Mouse (Mus musculus): ENCODE results near the gene Tspear. TPM values are rescaled to one million over a fixed set of nuclear protein-coding genes. Genes with fewer than 3 reads are reported as not detected.

The Tspear gene
- polyA plus RNA-seq, 1 experiment, result 0.55 TPM

DNA sequence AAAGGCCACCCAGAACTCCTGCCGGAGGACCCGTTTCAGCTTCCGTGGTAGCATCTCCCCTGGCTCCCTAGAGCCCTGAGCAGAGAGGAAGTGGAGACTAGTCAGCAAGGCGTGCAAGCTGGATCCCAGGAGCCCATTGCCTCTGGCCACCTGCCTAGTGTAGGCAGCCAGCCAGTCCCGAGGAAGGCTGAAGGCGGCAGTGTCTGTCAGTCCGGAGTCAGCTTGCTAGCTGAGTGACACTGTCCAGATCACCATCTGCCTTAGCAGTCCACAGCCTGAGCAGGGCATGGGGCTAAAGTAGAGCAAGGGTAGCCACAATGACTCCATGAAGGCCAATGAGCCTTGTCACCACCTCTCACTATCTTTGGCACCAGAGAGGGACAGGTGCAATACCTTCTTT lies 226.2 kb downstream of the Tspear start:
- no peak overlapping the region for H3K27ac ChIP-seq (ENCODE audit: insufficient read depth, low read length)
- WGBS, result 56% methylated on average over 7 of the region's 7 CpGs
- no peak for DNase-seq (ENCODE audit: low read depth in 1 of 2, low spot score in 2 of 2)
- no peak overlapping the region for H3K4me3 ChIP-seq (ENCODE audit: extremely low read depth, insufficient read depth, insufficient read length)
- no peaks in the 10 kb centered on the region for H3K36me3 ChIP-seq (ENCODE audit: control insufficient read depth, insufficient read depth, low read length)
- TF ChIP-seq POLR2A (IDR thresholded peaks at IDR 0.05; ENCODE audit: low read depth, low read length) (no peak), CTCF (IDR thresholded peaks at IDR 0.05; ENCODE audit: extremely low read depth, insufficient read depth, insufficient read length, insufficient replicate concordance) (no peak)
- H3K27me3 ChIP-seq (ENCODE audit: control insufficient read depth, insufficient read depth, low read length), result no peaks in the 10 kb centered on the region
- H3K4me1 ChIP-seq (ENCODE audit: control insufficient read depth, insufficient read depth, insufficient read length), result no peaks in the 10 kb centered on the region

DNA sequence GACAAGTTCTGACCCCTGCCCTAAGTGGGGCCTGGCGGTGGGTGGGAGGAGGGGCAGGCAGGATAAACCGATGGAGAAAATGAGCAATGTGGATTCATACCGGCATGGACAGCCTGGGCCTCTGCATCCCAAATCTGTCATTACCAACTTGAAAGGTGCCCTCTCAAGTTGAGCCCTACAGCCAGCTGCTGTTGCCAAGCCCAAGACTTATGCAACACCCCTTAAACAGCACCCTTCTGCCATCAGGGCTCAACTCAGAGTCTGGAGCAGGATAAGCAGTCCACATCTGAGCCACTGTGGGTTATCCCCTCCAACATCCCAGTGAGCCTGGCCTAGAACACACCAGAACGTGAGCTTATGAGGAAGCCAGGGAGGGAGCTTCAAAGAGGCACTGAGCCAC lies 226.9 kb downstream of the Tspear start:
- WGBS, result 72% methylated on average over 4 of the region's 4 CpGs
- no peak overlapping the region for H3K27ac ChIP-seq (ENCODE audit: insufficient read depth, low read length)
- TF ChIP-seq POLR2A (IDR thresholded peaks at IDR 0.05; ENCODE audit: low read depth, low read length) (no peak), CTCF (IDR thresholded peaks at IDR 0.05; ENCODE audit: extremely low read depth, insufficient read depth, insufficient read length, insufficient replicate concordance) (no peak)
- H3K4me3 ChIP-seq (ENCODE audit: extremely low read depth, insufficient read depth, insufficient read length), result no peak overlapping the region
- no peaks in the 10 kb centered on the region for H3K36me3 ChIP-seq (ENCODE audit: control insufficient read depth, insufficient read depth, low read length)
- no peaks in the 10 kb centered on the region for H3K4me1 ChIP-seq (ENCODE audit: control insufficient read depth, insufficient read depth, insufficient read length)
- no peaks in the 10 kb centered on the region for H3K27me3 ChIP-seq (ENCODE audit: control insufficient read depth, insufficient read depth, low read length)
- DNase-seq (ENCODE audit: low read depth in 1 of 2, low spot score in 2 of 2), result no peak

- WGBS, result 65% methylated on average over 8 of the region's 8 CpGs
- no peaks in the 10 kb centered on the region for H3K36me3 ChIP-seq (ENCODE audit: control insufficient read depth, insufficient read depth, low read length)
- H3K4me3 ChIP-seq (ENCODE audit: extremely low read depth, insufficient read depth, insufficient read length), result no peak overlapping the region
- no peak overlapping the region for H3K27ac ChIP-seq (ENCODE audit: insufficient read depth, low read length)
- H3K4me1 ChIP-seq (ENCODE audit: control insufficient read depth, insufficient read depth, insufficient read length), result no peaks in the 10 kb centered on the region
- no peaks in the 10 kb centered on the region for H3K27me3 ChIP-seq (ENCODE audit: control insufficient read depth, insufficient read depth, low read length)
- DNase-seq (ENCODE audit: low read depth in 1 of 2, low spot score in 2 of 2), result peak in 1 of 2 experiments; percentile 51
- TF ChIP-seq POLR2A (IDR thresholded peaks at IDR 0.05; ENCODE audit: low read depth, low read length) (no peak), CTCF (IDR thresholded peaks at IDR 0.05; ENCODE audit: extremely low read depth, insufficient read depth, insufficient read length, insufficient replicate concordance) (peak; percentile 73; the same call in 1 of the 2 replicates)
Measured at GRCm38 (mm10) chr10:77916636-77917335, 230.4 kb downstream of the Tspear start.

GRCm38 (mm10) chr10:77921009-77921408 lies 234.6 kb downstream of the Tspear start:
- no peaks in the 10 kb centered on the region for H3K36me3 ChIP-seq (ENCODE audit: control insufficient read depth, insufficient read depth, low read length)
- H3K27ac ChIP-seq (ENCODE audit: insufficient read depth, low read length), result no peak overlapping the region
- H3K4me1 ChIP-seq (ENCODE audit: control insufficient read depth, insufficient read depth, insufficient read length), result no peaks in the 10 kb centered on the region
- WGBS, result 75% methylated on average over 5 of the region's 5 CpGs
- H3K27me3 ChIP-seq (ENCODE audit: control insufficient read depth, insufficient read depth, low read length), result no peaks in the 10 kb centered on the region
- no peak overlapping the region for H3K4me3 ChIP-seq (ENCODE audit: extremely low read depth, insufficient read depth, insufficient read length)
- no peak for DNase-seq (ENCODE audit: low read depth in 1 of 2, low spot score in 2 of 2)
- TF ChIP-seq CTCF (IDR thresholded peaks at IDR 0.05; ENCODE audit: extremely low read depth, insufficient read depth, insufficient read length, insufficient replicate concordance), result no peak
- no peak for TF ChIP-seq POLR2A (IDR thresholded peaks at IDR 0.05; ENCODE audit: low read depth, low read length)

- no peak for DNase-seq (ENCODE audit: low read depth in 1 of 2, low spot score in 2 of 2)
- Histone ChIP-seq H3K36me3 (ENCODE audit: control insufficient read depth, insufficient read depth, low read length) (no peaks in the 10 kb centered on the region), H3K4me3 (ENCODE audit: extremely low read depth, insufficient read depth, insufficient read length) (no peak overlapping the region), H3K4me1 (ENCODE audit: control insufficient read depth, insufficient read depth, insufficient read length) (no peaks in the 10 kb centered on the region), H3K27ac (ENCODE audit: insufficient read depth, low read length) (no peak overlapping the region), H3K27me3 (ENCODE audit: control insufficient read depth, insufficient read depth, low read length) (no peaks in the 10 kb centered on the region)
- TF ChIP-seq POLR2A (IDR thresholded peaks at IDR 0.05; ENCODE audit: low read depth, low read length), result no peak
- no peak for TF ChIP-seq CTCF (IDR thresholded peaks at IDR 0.05; ENCODE audit: extremely low read depth, insufficient read depth, insufficient read length, insufficient replicate concordance)
- WGBS, result 25% methylated on average over 4 of the region's 4 CpGs
Measured at GRCm38 (mm10) chr10:77922681-77923080, 236.3 kb downstream of the Tspear start.

- TF ChIP-seq POLR2A (IDR thresholded peaks at IDR 0.05; ENCODE audit: low read depth, low read length) (no peak), CTCF (IDR thresholded peaks at IDR 0.05; ENCODE audit: extremely low read depth, insufficient read depth, insufficient read length, insufficient replicate concordance) (peak; percentile 62; the same call in 1 of the 2 replicates)
- Histone ChIP-seq H3K4me3 (ENCODE audit: extremely low read depth, insufficient read depth, insufficient read length) (no peak overlapping the region), H3K4me1 (ENCODE audit: control insufficient read depth, insufficient read depth, insufficient read length) (no peaks in the 10 kb centered on the region), H3K27ac (ENCODE audit: insufficient read depth, low read length) (no peak overlapping the region), H3K36me3 (ENCODE audit: control insufficient read depth, insufficient read depth, low read length) (no peaks in the 10 kb centered on the region), H3K27me3 (ENCODE audit: control insufficient read depth, insufficient read depth, low read length) (no peaks in the 10 kb centered on the region)
- 31% methylated on average over 7 of the region's 7 CpGs for WGBS
- DNase-seq (ENCODE audit: low read depth in 1 of 2, low spot score in 2 of 2), result peak in 1 of 2 experiments; percentile 66
Measured at GRCm38 (mm10) chr10:77926140-77926539, 239.8 kb downstream of the Tspear start.

- H3K27ac ChIP-seq (ENCODE audit: insufficient read depth, low read length), result no peak overlapping the region
- DNase-seq (ENCODE audit: low read depth in 1 of 2, low spot score in 2 of 2), result no peak
- H3K27me3 ChIP-seq (ENCODE audit: control insufficient read depth, insufficient read depth, low read length), result no peaks in the 10 kb centered on the region
- no peaks in the 10 kb centered on the region for H3K36me3 ChIP-seq (ENCODE audit: control insufficient read depth, insufficient read depth, low read length)
- no peak overlapping the region for H3K4me3 ChIP-seq (ENCODE audit: extremely low read depth, insufficient read depth, insufficient read length)
- no peak for TF ChIP-seq POLR2A (IDR thresholded peaks at IDR 0.05; ENCODE audit: low read depth, low read length)
- H3K4me1 ChIP-seq (ENCODE audit: control insufficient read depth, insufficient read depth, insufficient read length), result no peaks in the 10 kb centered on the region
- 85% methylated on average over 10 of the region's 10 CpGs for WGBS
Measured at GRCm38 (mm10) chr10:77927375-77927774, 241.0 kb downstream of the Tspear start.

Other genes starting within 250 kb of the Tspear start
- 21.1 and 25.6 TPM in 2 replicates for gene Fam207a, start 170.8 kb upstream of the Tspear start, polyA plus RNA-seq (2012; rRNA removed)
- 154 and 176 TPM in 2 replicates for gene Itgb2, start 156.3 kb upstream of the Tspear start, polyA plus RNA-seq (2012; rRNA removed)
- gene Pttg1ip, start 104.8 kb upstream of the Tspear start, polyA plus RNA-seq (2012; rRNA removed), result 63.4 and 65.3 TPM in 2 replicates
- gene Sumo3, start 80.5 kb upstream of the Tspear start, polyA plus RNA-seq (2012; rRNA removed), result 131 and 154 TPM in 2 replicates
- not detected in 2 replicates for gene Gm49325, start 80.4 kb upstream of the Tspear start, polyA plus RNA-seq (2012; rRNA removed)
- gene Ube2g2, start 64.3 kb upstream of the Tspear start, polyA plus RNA-seq (2012; rRNA removed), result 31.4 and 34.0 TPM in 2 replicates
- gene Gm19402, start 4.2 kb downstream of the Tspear start, polyA plus RNA-seq (2012; rRNA removed), result not detected in 2 replicates
- not detected in 2 replicates for gene Gm9508, start 10.7 kb downstream of the Tspear start, polyA plus RNA-seq (2012; rRNA removed)
- not detected in 2 replicates for gene Gm10272, start 20.1 kb downstream of the Tspear start, polyA plus RNA-seq (2012; rRNA removed)
- gene Gm10024, start 24.9 kb downstream of the Tspear start, polyA plus RNA-seq (2012; rRNA removed), result not detected in 2 replicates
- gene Gm10142, start 29.2 kb downstream of the Tspear start, polyA plus RNA-seq (2012; rRNA removed), result 0.39 TPM in 1 of 2 replicates, not detected in the other
- not detected in 2 replicates for gene Krtap12-1, start 34.0 kb downstream of the Tspear start, polyA plus RNA-seq (2012; rRNA removed)
- gene Gm10100, start 39.9 kb downstream of the Tspear start, polyA plus RNA-seq (2012; rRNA removed), result not detected in 2 replicates
- gene Gm18596, start 56.1 kb downstream of the Tspear start, polyA plus RNA-seq (2012; rRNA removed), result not detected in 2 replicates
- not detected in 2 replicates for gene Gm9736, start 64.8 kb downstream of the Tspear start, polyA plus RNA-seq (2012; rRNA removed)
- gene Gm3233, start 73.1 kb downstream of the Tspear start, polyA plus RNA-seq (2012; rRNA removed), result not detected in 2 replicates
- gene Gm3238, start 84.8 kb downstream of the Tspear start, polyA plus RNA-seq (2012; rRNA removed), result not detected in 2 replicates
- not detected in 2 replicates for gene Gm7138, start 90.4 kb downstream of the Tspear start, polyA plus RNA-seq (2012; rRNA removed)
- not detected in 2 replicates for gene Gm3250, start 96.0 kb downstream of the Tspear start, polyA plus RNA-seq (2012; rRNA removed)
- gene Gm7137, start 101.6 kb downstream of the Tspear start, polyA plus RNA-seq (2012; rRNA removed), result not detected in 2 replicates
- gene Gm9639, start 108.5 kb downstream of the Tspear start, polyA plus RNA-seq (2012; rRNA removed), result not detected in 2 replicates
- gene Gm19668, start 112.6 kb downstream of the Tspear start, polyA plus RNA-seq (2012; rRNA removed), result not detected in 2 replicates
- not detected in 2 replicates for gene Gm9507, start 125.3 kb downstream of the Tspear start, polyA plus RNA-seq (2012; rRNA removed)
- gene Gm2696, start 128.1 kb downstream of the Tspear start, polyA plus RNA-seq (2012; rRNA removed), result not detected in 2 replicates
- gene Krtap10-4, start 140.5 kb downstream of the Tspear start, polyA plus RNA-seq (2012; rRNA removed), result not detected in 2 replicates
- not detected in 2 replicates for gene Krtap10-10, start 149.4 kb downstream of the Tspear start, polyA plus RNA-seq (2012; rRNA removed)
- gene Gm36176, start 160.2 kb downstream of the Tspear start, polyA plus RNA-seq (2012; rRNA removed), result not detected in 2 replicates
- not detected in 2 replicates for gene Gm10318, start 166.3 kb downstream of the Tspear start, polyA plus RNA-seq (2012; rRNA removed)
- 0.09 TPM in 1 of 2 replicates, not detected in the other for gene Gm3285, start 175.4 kb downstream of the Tspear start, polyA plus RNA-seq (2012; rRNA removed)
- 0.70 and 1.2 TPM in 2 replicates for gene Lrrc3, start 216.0 kb downstream of the Tspear start, polyA plus RNA-seq (2012; rRNA removed)